8 mouse cellular contexts compared by ENCODE assay signal in the genomic region with DNA sequence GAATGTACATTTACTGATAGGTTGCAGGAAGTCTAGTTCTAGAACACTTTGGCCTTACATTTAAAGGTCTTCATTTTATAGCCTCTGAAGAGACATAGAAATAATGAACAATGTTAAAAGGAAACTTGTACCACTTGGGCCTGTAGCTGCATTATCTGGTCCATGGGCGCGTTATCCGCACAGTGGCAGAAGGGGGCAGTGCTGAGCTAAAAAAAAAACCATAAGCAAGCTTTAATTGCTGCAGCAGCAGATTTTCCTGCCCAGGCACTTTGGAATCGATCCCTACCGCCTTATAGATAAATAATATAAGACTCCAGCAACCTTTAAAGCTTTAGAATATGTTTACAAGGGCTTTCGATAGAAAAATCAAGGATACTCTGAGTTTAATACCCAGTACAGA.
A peak's percentile ranks its signal among the peaks of the same experiment; 100 is the strongest.
DNase-seq lines count a peak whose midpoint lies in the region; ATAC-seq and TF ChIP-seq lines count a peak whose summit lies in the region.

No protein-coding gene starts in this region.

- TF ChIP-seq EP300 in lung, postnatal 0 days (IDR thresholded peaks at IDR 0.05) = no peak

- no peak overlapping the region for H3K4me3 ChIP-seq in lung, postnatal 0 days (ENCODE audit: low read depth, low read length)

- H3K4me1 ChIP-seq in lung, postnatal 0 days (ENCODE audit: insufficient read depth, low read depth, low read length) = no peaks in the 10 kb centered on the region

- intact Hi-C loops in gastrocnemius, postnatal 36 days (cut with DNase I) = loop anchor here (1.0 to 5.0 kb wide), 2 partner anchors 186 to 256 kb away; a partner anchor contains a TSS

- TF ChIP-seq CTCF in brain, embryonic 14.5 days (IDR thresholded peaks at IDR 0.05; ENCODE audit: borderline replicate concordance, extremely low read depth, insufficient read depth, insufficient read length) = peak; percentile 73; the same call in 1 of the 2 replicates
- peak; percentile 79 for TF ChIP-seq CTCF in lung, postnatal 0 days (IDR thresholded peaks at IDR 0.05)

- H3K27ac ChIP-seq in lung, postnatal 0 days (ENCODE audit: low read length) = no peak overlapping the region

- no peaks in the 10 kb centered on the region; the same call in 1 of the 2 replicates for H3K36me3 ChIP-seq in lung, postnatal 0 days (ENCODE audit: insufficient read depth, low read length)

- WGBS in lung, postnatal 0 days = 13% methylated on average over 6 of the region's 6 CpGs

- no peak overlapping the region for H3K4me2 ChIP-seq in lung, postnatal 0 days (replicated peaks; ENCODE audit: low read depth, low read length)

- H3K9me3 ChIP-seq in lung, postnatal 0 days (ENCODE audit: low read length) = no peaks in the 10 kb centered on the region

- TF ChIP-seq POLR2A in brain, embryonic 14.5 days (IDR thresholded peaks at IDR 0.05; ENCODE audit: borderline replicate concordance, extremely low read depth, insufficient read depth, insufficient read length, poor library complexity, severe bottlenecking) = no peak

- ATAC-seq in erythroblast, adult 5-6 weeks (replicated peaks; ENCODE audit: low FRiP score, poor library complexity, severe bottlenecking) = peak; percentile 76
- no peak for ATAC-seq in lung, postnatal 0 days

- peak; percentile 30 for DNase-seq in gastrocnemius, postnatal 10 days
- DNase-seq in gastrocnemius, postnatal 36 days = no peak
- peak; percentile 18 for DNase-seq in ovary, postnatal 36 days (ENCODE audit: low spot score)
- DNase-seq in ovary, postnatal 10 days (ENCODE audit: low spot score) = no peak
- peak; percentile 76 for DNase-seq in brain, embryonic 14.5 days (ENCODE audit: low read depth)
- peak; percentile 24 for DNase-seq in lung, postnatal 0 days (ENCODE audit: low spot score)
- DNase-seq in thymus, postnatal 25 days = peak; percentile 33

- H3K9ac ChIP-seq in lung, postnatal 0 days (replicated peaks; ENCODE audit: low read depth) = no peak overlapping the region

- no peaks in the 10 kb centered on the region for H3K27me3 ChIP-seq in lung, postnatal 0 days (replicated peaks; ENCODE audit: insufficient read depth, low read length)

Comparison
In these comparisons a context has a peak if more than half of its experiments do, and no peak if none do; other contexts are left out.
1. DNase-seq: peak in gastrocnemius, postnatal 10 days (single experiment), ovary, postnatal 36 days (single experiment), brain, embryonic 14.5 days (single experiment), lung, postnatal 0 days (single experiment) and thymus, postnatal 25 days (single experiment); none in gastrocnemius, postnatal 36 days (0 of 2) and ovary, postnatal 10 days (single experiment).